Mouse (Mus musculus) C2C12 (cell line): Measurements from ENCODE around the gene Rnps1.

Source experiments
- CEBPB ChIP-seq: IDR thresholded peaks from one replicate; pipeline ENCODE4 v1.6.1; 2011; ENCODE audit warnings: low read depth, mild to moderate bottlenecking, control low read depth, moderate library complexity
- CTCF ChIP-seq: IDR thresholded peaks from one replicate; pipeline ENCODE4 v1.5.1; 2011; ENCODE audit not compliant: control insufficient read depth, insufficient read depth, insufficient read length
- FOSL1 ChIP-seq: IDR thresholded peaks from one replicate; pipeline ENCODE4 v1.8.0; 2011; ENCODE audit warnings: mild to moderate bottlenecking, low read length; ENCODE audit not compliant: poor library complexity, insufficient read depth, severe bottlenecking
- MAX ChIP-seq: IDR thresholded peaks from one replicate; pipeline ENCODE4 v1.6.1; 2011; ENCODE audit warnings: mild to moderate bottlenecking, control low read depth
- MYOD1 ChIP-seq: IDR thresholded peaks from one replicate; pipeline ENCODE4 v1.6.1; 2011; ENCODE audit warnings: low read depth; ENCODE audit not compliant: control insufficient read depth, insufficient read length
- MYOG ChIP-seq: IDR thresholded peaks from one replicate; pipeline ENCODE4 v1.6.1; 2011; ENCODE audit not compliant: control insufficient read depth, insufficient read length; ENCODE audit errors: extremely low read depth
- USF1 ChIP-seq: IDR thresholded peaks from one replicate; pipeline ENCODE4 v1.6.1; 2011; ENCODE audit warnings: low read depth, mild to moderate bottlenecking, control low read depth, moderate library complexity

- TF ChIP-seq CTCF (no peak), FOSL1 (no peak), MAX (no peak), USF1 (no peak), CEBPB (no peak), MYOG (no peak), MYOD1 (no peak)
These were observed 38.5 kb upstream of the Rnps1 start for GRCm38 (mm10) chr17:24375886-24376285.
